Mouse (Mus musculus): ENCODE results near the gene Gm6588. TPM values are rescaled to one million over a fixed set of nuclear protein-coding genes. Genes with fewer than 3 reads are reported as not detected.
A peak's percentile ranks its signal among the peaks of the same experiment; 100 is the strongest.

Gene Gm6588
- polyA plus RNA-seq, 1 experiment from 2014 or later: not detected

GRCm38 (mm10) chr5:112428944-112429343 lies 20.3 kb upstream of the Gm6588 start:
- Histone ChIP-seq H3K27me3 (peaks cover 38% of the 10 kb centered on the region), H3K27ac (no peak overlapping the region), H3K4me1 (no peaks in the 10 kb centered on the region), H3K4me3 (no peak overlapping the region), H3K9ac (no peak overlapping the region), H3K4me2 (no peak overlapping the region), H3K36me3 (no peaks in the 10 kb centered on the region), H3K9me3 (no peaks in the 10 kb centered on the region)
- 13% methylated on average over 19 of the region's 19 CpGs for WGBS
- no peak; the same call in 1 of the 2 replicates for ATAC-seq (ENCODE audit: borderline replicate concordance, extremely low read depth, low FRiP score, low TSS enrichment)

GRCm38 (mm10) chr5:112431120-112431775 lies 18.0 kb upstream of the Gm6588 start:
- no peak for ATAC-seq (ENCODE audit: borderline replicate concordance, extremely low read depth, low FRiP score, low TSS enrichment)
- 16% methylated on average over 14 of the region's 14 CpGs for WGBS
- Histone ChIP-seq H3K4me2 (peak overlapping the region; percentile 16; the same call in 1 of the 2 replicates), H3K4me3 (no peak overlapping the region), H3K36me3 (no peaks in the 10 kb centered on the region), H3K9me3 (no peaks in the 10 kb centered on the region), H3K27ac (no peak overlapping the region), H3K9ac (no peak overlapping the region), H3K4me1 (no peaks in the 10 kb centered on the region), H3K27me3 (peaks cover 29% of the 10 kb centered on the region)

- 68% methylated on average over 5 of the region's 5 CpGs for WGBS
- H3K27me3 ChIP-seq: peaks cover 29% of the 10 kb centered on the region
- no peak overlapping the region for H3K4me2 ChIP-seq
- H3K27ac ChIP-seq: no peak overlapping the region
- no peak overlapping the region for H3K9ac ChIP-seq
- ATAC-seq (ENCODE audit: borderline replicate concordance, extremely low read depth, low FRiP score, low TSS enrichment): no peak
- no peaks in the 10 kb centered on the region for H3K36me3 ChIP-seq
- H3K9me3 ChIP-seq: no peaks in the 10 kb centered on the region
- no peaks in the 10 kb centered on the region for H3K4me1 ChIP-seq
- no peak overlapping the region for H3K4me3 ChIP-seq
Measured at GRCm38 (mm10) chr5:112432033-112432432, 17.2 kb upstream of the Gm6588 start.

GRCm38 (mm10) chr5:112433004-112433403 lies 16.2 kb upstream of the Gm6588 start:
- no peaks in the 10 kb centered on the region for H3K36me3 ChIP-seq
- 2% methylated on average over 8 of the region's 8 CpGs for WGBS

DNA sequence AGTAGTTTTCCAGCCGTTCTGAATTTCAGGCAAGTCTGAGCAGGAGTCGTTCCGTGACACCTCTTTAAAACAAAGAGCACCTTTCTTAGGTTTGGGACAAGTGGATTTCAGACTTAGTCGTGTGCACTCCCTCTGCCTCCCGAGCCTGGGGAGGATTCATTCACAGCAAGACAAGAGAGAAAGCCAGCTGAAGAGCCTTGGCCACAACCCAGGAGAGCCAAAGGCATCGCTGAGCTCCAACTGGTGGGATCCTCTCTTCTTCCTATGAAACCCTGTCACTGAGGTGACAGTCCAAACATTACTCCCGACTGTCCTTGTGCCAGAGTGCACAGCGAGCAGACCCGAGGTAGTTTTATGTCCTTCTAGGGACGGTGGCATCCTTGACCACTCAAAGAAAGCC lies 10.7 kb upstream of the Gm6588 start:
- 41% methylated on average over 10 of the region's 10 CpGs for WGBS
- Histone ChIP-seq H3K9me3 (no peaks in the 10 kb centered on the region), H3K4me3 (no peak overlapping the region), H3K27ac (no peak overlapping the region), H3K9ac (no peak overlapping the region), H3K27me3 (peaks cover 1% of the 10 kb centered on the region; the same call in 1 of the 2 replicates), H3K4me2 (no peak overlapping the region), H3K4me1 (no peaks in the 10 kb centered on the region), H3K36me3 (no peaks in the 10 kb centered on the region)
- ATAC-seq (ENCODE audit: borderline replicate concordance, extremely low read depth, low FRiP score, low TSS enrichment): no peak

More at GRCm38 (mm10) chr5:112433004-112433403, 16.2 kb upstream of the Gm6588 start:
- H3K27me3 ChIP-seq: peaks cover 29% of the 10 kb centered on the region
- H3K9me3 ChIP-seq: no peaks in the 10 kb centered on the region
- H3K4me3 ChIP-seq: no peak overlapping the region
- no peak overlapping the region for H3K27ac ChIP-seq
- H3K4me1 ChIP-seq: no peaks in the 10 kb centered on the region
- no peak overlapping the region for H3K4me2 ChIP-seq
- no peak for ATAC-seq (ENCODE audit: borderline replicate concordance, extremely low read depth, low FRiP score, low TSS enrichment)
- no peak overlapping the region for H3K9ac ChIP-seq

DNA sequence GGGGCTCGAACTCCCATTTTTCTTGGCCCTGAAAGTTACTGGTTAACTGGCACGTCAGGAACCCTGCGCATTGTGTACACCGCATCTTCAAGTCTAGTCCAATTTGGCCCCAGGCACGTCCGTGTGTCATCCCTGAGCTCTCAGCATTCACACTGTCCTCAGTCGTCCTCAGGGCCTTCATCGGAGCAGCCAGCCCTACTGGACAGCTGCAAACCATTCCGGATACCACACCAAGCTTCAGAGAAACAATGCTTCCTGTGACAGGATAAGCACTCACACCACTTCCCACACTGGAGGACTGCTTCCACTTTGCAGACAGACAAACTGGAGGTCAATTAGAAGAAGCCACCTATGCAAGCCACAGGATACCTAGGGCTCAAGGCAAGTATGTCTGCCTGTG lies 3.9 kb downstream of the Gm6588 start:
- Histone ChIP-seq H3K36me3 (no peaks in the 10 kb centered on the region), H3K4me3 (no peak overlapping the region), H3K27me3 (peaks cover 3% of the 10 kb centered on the region), H3K4me2 (no peak overlapping the region), H3K9me3 (no peaks in the 10 kb centered on the region), H3K27ac (no peak overlapping the region), H3K9ac (no peak overlapping the region), H3K4me1 (no peaks in the 10 kb centered on the region)
- peak; percentile 36; the same call in 1 of the 2 replicates for ATAC-seq (ENCODE audit: borderline replicate concordance, extremely low read depth, low FRiP score, low TSS enrichment)
- 37% methylated on average over 9 of the region's 9 CpGs for WGBS

DNA sequence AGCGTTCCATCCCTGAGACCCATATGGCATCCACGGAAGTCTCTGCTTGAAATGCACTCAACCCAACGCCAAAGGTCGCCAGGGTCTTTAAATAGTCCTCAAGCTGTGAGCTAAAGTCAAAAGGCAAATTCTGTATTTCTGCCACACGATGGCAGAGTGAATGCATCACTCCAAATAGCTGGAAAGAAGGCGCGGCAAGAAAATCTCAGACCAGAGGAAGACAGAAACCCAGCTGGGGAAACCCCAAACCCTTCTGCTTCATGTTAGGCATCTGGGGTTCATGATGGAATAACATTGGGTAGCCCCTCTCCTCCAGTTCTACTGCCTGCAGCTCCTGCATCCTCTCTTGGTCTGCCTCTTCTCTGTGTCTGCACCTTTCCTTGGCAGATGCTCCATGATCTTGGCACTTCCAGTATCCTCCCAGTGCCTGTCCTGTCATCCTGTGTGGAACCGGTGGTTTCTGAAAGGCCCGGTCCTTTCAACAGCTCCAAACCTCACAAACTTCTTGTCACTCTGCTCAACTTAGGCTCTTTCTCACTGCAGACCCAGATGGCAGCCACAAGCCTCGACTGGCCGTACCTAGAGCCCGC lies 5.8 kb downstream of the Gm6588 start:
- WGBS: 54% methylated on average over 12 of the region's 12 CpGs
- peaks cover 18% of the 10 kb centered on the region for H3K27me3 ChIP-seq

DNA sequence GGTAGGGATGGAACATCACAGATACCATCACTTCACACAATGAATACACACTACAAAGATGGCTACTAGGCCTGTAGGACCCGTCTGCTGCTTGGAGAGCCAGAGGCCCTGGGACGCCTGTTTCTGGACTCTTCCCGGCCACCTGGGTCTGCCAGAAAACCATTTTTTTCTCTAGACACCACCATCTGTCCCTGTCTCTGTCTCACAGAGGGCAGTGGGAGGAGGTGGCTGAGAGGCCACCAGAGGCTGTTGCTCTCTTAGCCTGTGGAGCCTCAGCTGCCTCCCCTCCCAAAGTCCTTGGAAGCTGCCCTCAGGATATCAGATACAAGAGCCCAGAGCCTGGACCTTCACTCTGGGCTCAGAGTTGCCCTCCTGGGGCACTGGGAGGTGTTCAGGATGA lies 10.7 kb downstream of the Gm6588 start:
- H3K4me1 ChIP-seq: no peaks in the 10 kb centered on the region
- no peak overlapping the region for H3K9ac ChIP-seq
- no peak overlapping the region for H3K27ac ChIP-seq
- peaks cover 22% of the 10 kb centered on the region for H3K27me3 ChIP-seq
- H3K4me2 ChIP-seq: no peak overlapping the region
- ATAC-seq (ENCODE audit: borderline replicate concordance, extremely low read depth, low FRiP score, low TSS enrichment): no peak
- H3K36me3 ChIP-seq: no peaks in the 10 kb centered on the region
- no peaks in the 10 kb centered on the region for H3K9me3 ChIP-seq
- 36% methylated on average over 3 of the region's 3 CpGs for WGBS
- no peak overlapping the region for H3K4me3 ChIP-seq

More for the DNA sequence above, 5.8 kb downstream of the Gm6588 start:
- Histone ChIP-seq H3K36me3 (no peaks in the 10 kb centered on the region), H3K9ac (no peak overlapping the region), H3K4me3 (no peak overlapping the region), H3K9me3 (no peaks in the 10 kb centered on the region), H3K27ac (no peak overlapping the region), H3K4me1 (no peaks in the 10 kb centered on the region), H3K4me2 (no peak overlapping the region)
- no peak for ATAC-seq (ENCODE audit: borderline replicate concordance, extremely low read depth, low FRiP score, low TSS enrichment)

- no peaks in the 10 kb centered on the region for H3K27me3 ChIP-seq
- 35% methylated on average over 6 of the region's 6 CpGs for WGBS
Measured at GRCm38 (mm10) chr5:112466331-112466730, 17.1 kb downstream of the Gm6588 start.

DNA sequence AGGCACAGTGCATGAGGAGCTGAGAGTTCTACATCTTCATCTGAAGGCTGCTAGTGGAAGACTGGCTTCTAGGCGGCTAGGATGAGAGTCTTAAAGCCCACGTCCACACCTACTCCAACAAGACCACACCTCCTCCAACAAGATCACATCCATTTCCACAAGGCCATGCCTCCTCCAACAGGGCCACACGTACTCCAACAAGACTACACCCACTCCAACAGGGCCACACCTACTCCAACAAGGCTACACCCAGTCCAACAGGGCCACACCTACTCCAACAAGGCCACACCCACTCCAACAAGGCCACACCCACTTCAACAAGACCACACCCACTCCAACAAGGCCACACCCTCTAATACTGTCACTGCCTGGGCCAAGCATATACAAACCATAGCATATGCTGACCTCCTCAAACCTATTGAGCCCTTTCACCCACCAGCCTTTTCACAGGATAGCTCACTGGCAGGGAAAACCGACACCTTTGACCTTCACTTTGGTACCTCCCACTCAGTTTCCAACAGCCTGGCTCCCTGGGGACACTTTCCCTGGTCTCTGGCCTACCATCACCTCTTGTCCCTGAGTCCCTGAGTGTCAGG lies 19.9 kb downstream of the Gm6588 start:
- Histone ChIP-seq H3K4me2 (no peak overlapping the region), H3K36me3 (no peaks in the 10 kb centered on the region), H3K9me3 (no peaks in the 10 kb centered on the region), H3K4me1 (peaks cover 27% of the 10 kb centered on the region), H3K27me3 (no peaks in the 10 kb centered on the region), H3K9ac (no peak overlapping the region), H3K4me3 (no peak overlapping the region), H3K27ac (no peak overlapping the region)
- ATAC-seq (ENCODE audit: borderline replicate concordance, extremely low read depth, low FRiP score, low TSS enrichment): no peak
- WGBS: 65% methylated on average over 4 of the region's 4 CpGs

More at GRCm38 (mm10) chr5:112466331-112466730, 17.1 kb downstream of the Gm6588 start:
- Histone ChIP-seq H3K9ac (no peak overlapping the region), H3K4me3 (no peak overlapping the region), H3K36me3 (no peaks in the 10 kb centered on the region), H3K27ac (no peak overlapping the region), H3K4me2 (no peak overlapping the region), H3K9me3 (no peaks in the 10 kb centered on the region), H3K4me1 (peaks cover 11% of the 10 kb centered on the region)
- no peak for ATAC-seq (ENCODE audit: borderline replicate concordance, extremely low read depth, low FRiP score, low TSS enrichment)

DNA sequence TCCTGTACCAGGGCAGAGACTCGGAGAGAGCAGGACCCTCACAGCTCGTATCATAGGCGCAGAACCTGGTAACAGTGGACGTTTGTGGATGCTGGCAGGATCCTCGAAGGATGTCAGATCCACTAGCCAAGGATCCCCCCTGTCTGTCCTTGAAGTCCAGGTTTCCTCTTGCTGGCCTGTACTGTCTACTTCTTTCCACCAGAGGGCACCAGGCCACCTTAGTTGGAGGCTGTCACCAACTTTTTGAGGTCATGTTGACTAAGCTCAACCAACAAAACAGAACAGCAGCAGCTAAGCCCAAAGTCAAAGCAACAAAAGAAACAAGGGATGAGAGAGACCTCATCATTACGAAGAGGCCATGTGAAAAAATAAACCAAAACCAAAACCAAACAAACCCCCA lies 20.9 kb downstream of the Gm6588 start:
- peaks cover 27% of the 10 kb centered on the region for H3K4me1 ChIP-seq
- no peak for ATAC-seq (ENCODE audit: borderline replicate concordance, extremely low read depth, low FRiP score, low TSS enrichment)
- no peaks in the 10 kb centered on the region for H3K27me3 ChIP-seq
- no peak overlapping the region for H3K9ac ChIP-seq
- H3K27ac ChIP-seq: no peak overlapping the region
- no peaks in the 10 kb centered on the region for H3K36me3 ChIP-seq
- no peak overlapping the region for H3K4me2 ChIP-seq
- no peaks in the 10 kb centered on the region for H3K9me3 ChIP-seq
- WGBS: 66% methylated on average over 6 of the region's 6 CpGs
- no peak overlapping the region for H3K4me3 ChIP-seq

DNA sequence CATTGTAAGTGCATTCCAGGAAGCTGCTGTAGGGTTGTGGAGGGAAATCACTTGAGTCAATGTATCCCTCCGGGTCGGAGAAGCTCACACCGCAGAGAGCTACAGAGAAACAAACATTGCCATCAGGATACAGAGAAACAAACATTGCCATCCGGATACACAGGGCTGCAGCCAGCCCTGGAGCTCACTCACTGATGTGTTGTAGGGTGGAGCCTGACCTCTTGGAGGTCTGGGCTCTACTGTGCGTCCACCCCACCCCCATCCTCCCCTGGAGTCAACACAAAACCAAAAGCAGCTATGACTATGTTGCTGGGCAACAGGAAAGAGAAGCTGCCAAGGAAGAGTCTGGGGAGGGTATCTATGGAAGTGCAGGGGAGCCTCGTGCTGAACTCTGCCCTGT lies 24.2 kb downstream of the Gm6588 start:
- no peaks in the 10 kb centered on the region for H3K36me3 ChIP-seq
- H3K4me3 ChIP-seq: no peak overlapping the region
- no peak overlapping the region for H3K4me2 ChIP-seq
- H3K9me3 ChIP-seq: no peaks in the 10 kb centered on the region
- H3K9ac ChIP-seq: no peak overlapping the region
- WGBS: 10% methylated on average over 6 of the region's 6 CpGs
- H3K27ac ChIP-seq: 0 out of 2 replicates have a peak overlapping the region, but pooled peaks have one; percentile 11
- H3K27me3 ChIP-seq: no peaks in the 10 kb centered on the region
- ATAC-seq (ENCODE audit: borderline replicate concordance, extremely low read depth, low FRiP score, low TSS enrichment): no peak
- peaks cover 16% of the 10 kb centered on the region for H3K4me1 ChIP-seq

All from lung, embryonic 15.5 days (tissue).